Mouse (Mus musculus) CD4-positive naive resting alpha-beta T cell, adult 57 days (primary cell): Measurements from ENCODE around the gene Rrm2. TPM values are rescaled to one million over a fixed set of nuclear protein-coding genes. Genes with fewer than 3 reads are reported as not detected.

ENCODE experiments used
- total RNA-seq: library from RNA; stranded (reverse); gene quantifications from one replicate; pipeline ENCODE4 v1.2.4, GENCODE M21; 2023

Rrm2 gene
- total RNA-seq, result 3.8 TPM

DNA sequence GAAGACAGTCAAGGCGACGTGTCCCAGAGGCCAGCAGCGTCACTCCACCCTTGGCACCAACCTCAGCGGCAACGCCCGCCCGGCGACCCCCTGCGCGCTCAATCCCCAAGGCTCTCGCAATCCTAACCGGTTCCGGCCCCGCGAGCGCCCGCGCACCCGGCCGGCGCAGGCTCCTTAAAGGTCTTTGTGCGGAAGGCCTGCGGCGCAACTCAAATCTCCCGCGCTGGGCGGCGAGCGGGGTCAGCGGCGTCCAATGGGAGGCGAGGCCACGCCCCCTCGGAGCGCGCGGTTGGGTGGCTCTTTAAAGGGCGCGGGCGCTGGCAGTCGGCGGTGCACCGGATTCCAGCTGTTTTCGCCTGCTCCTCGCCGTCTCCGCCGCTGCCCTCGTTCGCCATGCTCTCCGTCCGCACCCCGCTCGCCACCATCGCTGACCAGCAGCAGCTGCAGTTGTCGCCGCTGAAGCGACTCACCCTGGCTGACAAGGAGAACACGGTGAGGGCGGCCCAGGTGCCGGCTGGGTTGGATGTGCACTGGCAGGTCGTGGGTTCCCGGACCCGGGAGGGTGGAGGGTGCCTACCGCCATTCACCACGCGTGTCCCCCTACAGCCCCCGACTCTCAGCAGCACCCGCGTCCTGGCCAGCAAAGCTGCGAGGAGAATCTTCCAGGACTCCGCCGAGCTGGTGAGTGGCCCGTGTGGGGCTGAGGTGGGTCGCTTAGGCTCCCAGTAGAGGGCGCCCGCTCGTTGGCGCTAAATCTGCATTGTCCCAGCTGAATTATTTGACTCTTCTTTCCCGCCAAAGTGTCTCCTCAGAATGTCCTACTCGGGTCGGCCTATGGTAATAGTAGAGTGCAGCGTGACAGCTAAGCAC, at the start of gene Rrm2:
Gene Rrm2, plus strand, starts transcription at position 288 of the 870 bp plus-strand sequence.

DNA sequence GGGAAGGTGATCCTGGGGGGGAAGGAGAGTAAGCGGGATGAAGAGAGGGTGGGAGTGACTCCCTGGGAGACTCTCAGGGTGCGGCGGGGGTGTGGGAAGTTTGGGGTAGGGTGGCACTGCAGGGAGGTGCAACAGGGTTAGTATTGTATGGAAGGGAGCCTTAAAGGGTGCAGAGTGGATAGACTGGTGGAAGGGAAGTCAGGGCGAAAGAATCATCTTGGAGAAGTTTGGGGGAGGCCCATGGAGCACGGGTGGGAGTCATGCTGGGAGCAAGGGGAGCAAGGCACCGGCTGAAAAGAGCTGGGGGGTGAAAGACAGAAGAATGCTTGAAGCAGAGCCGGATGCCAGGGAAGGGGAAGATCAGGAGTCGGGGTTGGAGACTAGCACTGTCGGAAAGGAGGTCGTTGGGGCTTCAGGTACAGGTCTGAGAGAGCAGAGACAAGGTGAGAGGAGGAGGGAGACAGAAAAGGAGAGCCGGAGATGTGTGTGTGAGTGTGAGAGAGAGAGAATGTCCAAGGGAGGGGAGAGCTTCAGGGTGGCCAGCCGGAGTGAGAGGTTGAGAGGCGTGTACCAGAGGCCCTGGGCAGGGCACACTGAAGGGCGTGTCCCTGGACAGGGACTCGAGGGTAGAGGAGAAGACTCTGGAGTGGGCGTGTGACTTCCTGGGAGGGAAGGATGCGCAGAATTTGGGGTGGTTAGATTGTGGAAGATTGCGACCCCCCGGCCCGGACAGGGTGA, 26.6 kb upstream of the Rrm2 start, which contains the start of gene Cys1:
Gene Cys1, minus strand, starts transcription at position 528 of the 738 bp plus-strand sequence.

Other genes starting within 250 kb of the Rrm2 start
- 45.0 TPM for gene Taf1b, start 209.9 kb upstream of the Rrm2 start, total RNA-seq
- 1.8 TPM for gene Grhl1, start 136.0 kb upstream of the Rrm2 start, total RNA-seq
- 43.8 TPM for gene Klf11, start 57.0 kb upstream of the Rrm2 start, total RNA-seq
- not detected for gene Cys1, start 26.4 kb upstream of the Rrm2 start, total RNA-seq
- 2.2 TPM for gene Mboat2, start 122.6 kb downstream of the Rrm2 start, total RNA-seq